Mouse (Mus musculus) hindbrain, postnatal 0 days (tissue): ENCODE measurements around the gene Olfr194. TPM values are rescaled to one million over a fixed set of nuclear protein-coding genes. Genes with fewer than 3 reads are reported as not detected.
"Not testable (repeated sequence)": the region's sequence is repeated elsewhere in the genome, so short reads cannot be mapped to it uniquely, and the experiment has no call there.

ENCODE experiments used
- ATAC-seq: fragments of 200-750 bp; cut with Nextera tagmentation; 2 replicates; pipeline ENCODE4 v1.8.0; 2017; ENCODE audit warnings: mild to moderate bottlenecking, moderate TSS enrichment, moderate library complexity
- DNase-seq: peaks from one replicate; pipeline ENCODE4 v3.0.0-alpha.2; 2015; ENCODE audit warnings: low spot score
- H3K27ac ChIP-seq: fragments of 300-500 bp; sonication (generic); 2 replicates; pipeline ENCODE4 v1.5.1; 2014; ENCODE audit warnings: mild to moderate bottlenecking
- H3K27me3 ChIP-seq: fragments of 300-500 bp; sonication (generic); 2 replicates; pipeline ENCODE4 v1.6.1; 2014; ENCODE audit warnings: low read length, mixed read lengths; ENCODE audit not compliant: insufficient read depth
- H3K36me3 ChIP-seq: fragments of 300-500 bp; sonication (generic); 2 replicates; pipeline ENCODE4 v1.6.1; 2014; ENCODE audit warnings: low read length, mixed read lengths; ENCODE audit not compliant: insufficient read depth
- H3K4me1 ChIP-seq: fragments of 300-500 bp; sonication (generic); 2 replicates; pipeline ENCODE4 v1.6.1; 2014; ENCODE audit warnings: antibody characterized with exemption, low read length, mixed read lengths; ENCODE audit not compliant: insufficient read depth
- H3K4me2 ChIP-seq: fragments of 300-500 bp; sonication (generic); 2 replicates; pipeline ENCODE4 v1.6.1; 2014; ENCODE audit warnings: low read depth, mild to moderate bottlenecking, low read length, moderate library complexity, mixed read lengths
- H3K4me3 ChIP-seq: fragments of 300-500 bp; sonication (generic); 2 replicates; pipeline ENCODE4 v1.5.1; 2014; ENCODE audit warnings: low read length
- H3K9ac ChIP-seq: fragments of 300-500 bp; sonication (generic); replicated peaks from 2 replicates; pipeline ENCODE4 v1.6.1; 2014; ENCODE audit warnings: mild to moderate bottlenecking, low read length, moderate library complexity, mixed read lengths
- H3K9me3 ChIP-seq: fragments of 300-500 bp; sonication (generic); 2 replicates; pipeline ENCODE4 v1.6.1; 2016; ENCODE audit warnings: low read length, mixed read lengths
- CTCF ChIP-seq: IDR thresholded peaks from 2 replicates; pipeline ENCODE4 v1.5.1; 2016; ENCODE audit warnings: antibody characterized with exemption, control low read depth, low read depth
- WGBS: fragments of 180-500 bp; shearing (Covaris S2); extraction: QIAGEN DNeasy Blood & Tissue Kit; methylation state at CpG from one replicate; pipeline ENCODE4 v1.1.7; 2014; 5-methylcytosine and 5-hydroxymethylcytosine counted together
- polyA plus RNA-seq: library from polyadenylated mRNA; unstranded; fragments of >200 nt; fragmentation: Nextera tagmentation; extraction: Ambion mirVana; gene quantifications from 2 replicates; pipeline ENCODE4 v1.2.1, GENCODE M21; 2015
- total RNA-seq: library from RNA; depleted of rRNA; stranded (reverse); fragments of >200 nt; gene quantifications from 2 replicates; pipeline ENCODE4 v1.2.3, GENCODE M21; 2014; rRNA removed

The Olfr194 gene
- total and polyA plus RNA-seq, 2 experiments from 2014 or later, result not detected

- no peaks in the 10 kb centered on the region for H3K27me3 ChIP-seq
- WGBS, result 86% methylated on average over 2 of the region's 2 CpGs
- no peaks in the 10 kb centered on the region for H3K4me1 ChIP-seq
- H3K36me3 ChIP-seq, result no peaks in the 10 kb centered on the region
- no peak overlapping the region for H3K4me3 ChIP-seq
- no peak overlapping the region for H3K9ac ChIP-seq
- no peak for TF ChIP-seq CTCF
- DNase-seq (no peak), ATAC-seq (no peak)
- H3K4me2 ChIP-seq, result no peak overlapping the region
- H3K27ac ChIP-seq, result no peak overlapping the region
- H3K9me3 ChIP-seq, result no peaks in the 10 kb centered on the region
These were observed 15.6 kb downstream of the Olfr194 start for GRCm38 (mm10) chr16:59105312-59105711.

DNA sequence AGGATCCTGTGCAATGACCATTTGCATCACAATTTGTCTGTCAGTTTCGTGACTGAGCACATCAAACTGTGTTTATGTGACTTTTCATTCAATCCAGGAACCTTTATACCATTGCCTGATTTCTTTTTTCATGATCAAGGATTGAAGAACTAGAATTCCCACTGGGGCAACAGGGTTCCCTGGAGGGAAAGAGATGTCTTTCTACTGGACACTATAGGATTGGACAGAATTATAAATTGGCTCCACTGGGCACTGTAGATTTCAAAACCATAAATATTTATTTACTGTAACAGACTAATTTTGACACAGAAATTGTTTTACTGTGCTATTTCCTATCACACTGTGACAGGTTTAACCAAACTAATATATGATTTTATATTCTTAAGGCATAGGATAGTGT is 31.1 kb downstream of the Olfr194 start, which contains the start of gene Olfr191:
Gene Olfr191 (minus strand): TSS at position 101 of the 400 bp plus-strand sequence.
- H3K4me3 ChIP-seq, H3K4me2 ChIP-seq, H3K36me3 ChIP-seq, DNase-seq, H3K9ac ChIP-seq, H3K9me3 ChIP-seq, H3K27me3 ChIP-seq, H3K27ac ChIP-seq, ATAC-seq, H3K4me1 ChIP-seq: not testable (repeated sequence)
- WGBS, result 39% methylated on average over 1 of the region's 1 CpGs

DNA sequence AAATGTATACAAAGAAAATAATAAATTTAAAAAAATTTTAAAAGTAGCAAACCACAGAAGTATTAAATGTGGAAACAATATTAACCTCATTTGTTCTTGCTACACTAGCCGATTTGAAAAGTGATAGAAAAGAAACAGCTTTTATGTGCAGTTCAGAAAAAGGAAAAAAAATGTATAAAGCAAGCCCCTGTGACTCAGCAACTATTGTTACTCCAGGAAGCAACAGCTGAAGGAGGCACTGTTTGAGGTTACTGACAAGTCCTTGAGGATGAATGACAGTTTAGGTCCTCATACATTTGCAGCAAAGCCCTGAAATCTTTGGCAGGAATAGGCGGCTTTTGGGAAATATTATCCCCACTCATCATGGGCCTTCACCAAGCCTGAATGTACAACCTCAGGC is 39.8 kb downstream of the Olfr194 start:
- DNase-seq, ATAC-seq, H3K4me3 ChIP-seq: not testable (repeated sequence)

DNA sequence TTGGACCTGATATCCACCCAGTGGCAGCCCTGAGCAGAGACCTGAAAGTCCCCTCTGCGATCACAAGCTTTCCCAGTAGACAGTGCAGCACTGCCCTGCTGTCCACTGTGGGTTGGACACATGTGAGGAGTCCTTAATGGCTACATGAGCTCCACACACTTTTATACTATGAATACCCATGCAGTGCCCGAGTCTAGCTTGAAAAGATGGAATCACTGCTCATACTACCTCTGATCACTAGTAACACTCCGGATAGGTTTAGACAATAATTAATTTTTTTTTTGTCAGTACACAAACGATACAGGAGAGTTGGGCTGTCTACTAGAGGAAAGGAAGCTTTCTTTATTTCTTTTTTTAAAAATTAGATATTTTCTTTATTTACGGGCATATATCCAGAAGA is 43.0 kb downstream of the Olfr194 start, which contains the start of gene Olfr190:
Gene Olfr190 (minus strand): TSS at position 101 of the 400 bp plus-strand sequence.
- Histone ChIP-seq H3K36me3 (no peaks in the 10 kb centered on the region), H3K27me3 (no peaks in the 10 kb centered on the region), H3K9me3 (no peaks in the 10 kb centered on the region), H3K4me3 (no peak within 1 kb of the TSS), H3K9ac (no peak within 1 kb of the TSS), H3K27ac (no peak within 1 kb of the TSS), H3K4me1 (no peaks in the 10 kb centered on the region), H3K4me2 (no peak within 1 kb of the TSS)
- WGBS, result 90% methylated on average over 5 of the region's 5 CpGs
- ATAC-seq (no peak), DNase-seq (no peak)
- no peak for TF ChIP-seq CTCF

More for the DNA sequence above, 39.8 kb downstream of the Olfr194 start:
- H3K9me3 ChIP-seq, H3K36me3 ChIP-seq, H3K9ac ChIP-seq, H3K4me1 ChIP-seq, H3K27ac ChIP-seq, H3K27me3 ChIP-seq, H3K4me2 ChIP-seq: not testable (repeated sequence)
- WGBS, result 77% methylated on average over 2 of the region's 2 CpGs

- Histone ChIP-seq H3K4me1 (no peaks in the 10 kb centered on the region), H3K27ac (no peak overlapping the region), H3K36me3 (no peaks in the 10 kb centered on the region), H3K27me3 (no peaks in the 10 kb centered on the region), H3K4me3 (no peak overlapping the region), H3K9me3 (no peaks in the 10 kb centered on the region), H3K9ac (no peak overlapping the region), H3K4me2 (no peak overlapping the region)
- WGBS, result 93% methylated on average over 1 of the region's 1 CpGs
- DNase-seq, result no peak
- no peak for ATAC-seq
- no peak for TF ChIP-seq CTCF
These were observed 47.3 kb downstream of the Olfr194 start for GRCm38 (mm10) chr16:59073520-59073919.

- DNase-seq (no peak), ATAC-seq (no peak)
- no peak overlapping the region for H3K27ac ChIP-seq
- no peaks in the 10 kb centered on the region for H3K27me3 ChIP-seq
- no peak overlapping the region for H3K4me2 ChIP-seq
- TF ChIP-seq CTCF, result no peak
- no peaks in the 10 kb centered on the region for H3K36me3 ChIP-seq
- no peak overlapping the region for H3K9ac ChIP-seq
- H3K9me3 ChIP-seq, result no peaks in the 10 kb centered on the region
- no peaks in the 10 kb centered on the region for H3K4me1 ChIP-seq
- H3K4me3 ChIP-seq, result no peak overlapping the region
These were observed 49.1 kb downstream of the Olfr194 start for GRCm38 (mm10) chr16:59071755-59072154.

Other genes with a start within 250 kb of the Olfr194 start
- not detected in 2 replicates for gene Olfr177, start 246.3 kb downstream of the Olfr194 start, total RNA-seq
- not detected in 2 replicates for gene Olfr177, start 246.3 kb downstream of the Olfr194 start, polyA plus RNA-seq
- not detected in 2 replicates for gene Olfr178, start 229.0 kb downstream of the Olfr194 start, total RNA-seq
- not detected in 2 replicates for gene Olfr178, start 229.0 kb downstream of the Olfr194 start, polyA plus RNA-seq
- not detected in 2 replicates for gene Olfr181, start 192.3 kb downstream of the Olfr194 start, total RNA-seq
- gene Olfr181, start 192.3 kb downstream of the Olfr194 start, polyA plus RNA-seq, result not detected in 2 replicates
- not detected in 2 replicates for gene Olfr180, start 191.7 kb downstream of the Olfr194 start, total RNA-seq
- not detected in 2 replicates for gene Olfr180, start 191.7 kb downstream of the Olfr194 start, polyA plus RNA-seq
- gene Olfr183, start 125.7 kb downstream of the Olfr194 start, total RNA-seq, result not detected in 2 replicates
- gene Olfr183, start 125.7 kb downstream of the Olfr194 start, polyA plus RNA-seq, result not detected in 2 replicates
- not detected in 2 replicates for gene Olfr186, start 90.8 kb downstream of the Olfr194 start, total RNA-seq
- gene Olfr186, start 90.8 kb downstream of the Olfr194 start, polyA plus RNA-seq, result not detected in 2 replicates
- gene Olfr187, start 81.3 kb downstream of the Olfr194 start, total RNA-seq, result not detected in 2 replicates
- not detected in 2 replicates for gene Olfr187, start 81.3 kb downstream of the Olfr194 start, polyA plus RNA-seq
- gene Olfr190, start 43.1 kb downstream of the Olfr194 start, total RNA-seq, result not detected in 2 replicates
- not detected in 2 replicates for gene Olfr190, start 43.1 kb downstream of the Olfr194 start, polyA plus RNA-seq
- not detected in 2 replicates for gene Olfr191, start 31.2 kb downstream of the Olfr194 start, total RNA-seq
- gene Olfr191, start 31.2 kb downstream of the Olfr194 start, polyA plus RNA-seq, result not detected in 2 replicates
- gene Olfr193, start 9.2 kb downstream of the Olfr194 start, total RNA-seq, result not detected in 2 replicates
- gene Olfr193, start 9.2 kb downstream of the Olfr194 start, polyA plus RNA-seq, result not detected in 2 replicates
- gene Olfr195, start 26.0 kb upstream of the Olfr194 start, total RNA-seq, result not detected in 2 replicates
- not detected in 2 replicates for gene Olfr195, start 26.0 kb upstream of the Olfr194 start, polyA plus RNA-seq
- not detected in 2 replicates for gene Olfr196, start 49.4 kb upstream of the Olfr194 start, total RNA-seq
- not detected in 2 replicates for gene Olfr196, start 49.4 kb upstream of the Olfr194 start, polyA plus RNA-seq
- not detected in 2 replicates for gene Olfr198, start 82.5 kb upstream of the Olfr194 start, total RNA-seq
- gene Olfr198, start 82.5 kb upstream of the Olfr194 start, polyA plus RNA-seq, result not detected in 2 replicates
- not detected in 2 replicates for gene Olfr199, start 98.7 kb upstream of the Olfr194 start, total RNA-seq
- gene Olfr199, start 98.7 kb upstream of the Olfr194 start, polyA plus RNA-seq, result not detected in 2 replicates
- gene Olfr201, start 151.6 kb upstream of the Olfr194 start, total RNA-seq, result not detected in 2 replicates
- gene Olfr201, start 151.6 kb upstream of the Olfr194 start, polyA plus RNA-seq, result not detected in 2 replicates
- gene Olfr202, start 165.7 kb upstream of the Olfr194 start, total RNA-seq, result not detected in 2 replicates
- not detected in 2 replicates for gene Olfr202, start 165.7 kb upstream of the Olfr194 start, polyA plus RNA-seq
- gene Olfr203, start 177.8 kb upstream of the Olfr194 start, total RNA-seq, result not detected in 2 replicates
- gene Olfr203, start 177.8 kb upstream of the Olfr194 start, polyA plus RNA-seq, result not detected in 2 replicates
- not detected in 2 replicates for gene Olfr204, start 197.2 kb upstream of the Olfr194 start, total RNA-seq
- gene Olfr204, start 197.2 kb upstream of the Olfr194 start, polyA plus RNA-seq, result not detected in 2 replicates
- not detected in 2 replicates for gene Olfr205, start 210.1 kb upstream of the Olfr194 start, total RNA-seq
- not detected in 2 replicates for gene Olfr205, start 210.1 kb upstream of the Olfr194 start, polyA plus RNA-seq
- gene Olfr206, start 228.2 kb upstream of the Olfr194 start, total RNA-seq, result not detected in 2 replicates
- gene Olfr206, start 228.2 kb upstream of the Olfr194 start, polyA plus RNA-seq, result not detected in 2 replicates
- not detected in 2 replicates for gene Olfr209, start 242.9 kb upstream of the Olfr194 start, total RNA-seq
- not detected in 2 replicates for gene Olfr209, start 242.9 kb upstream of the Olfr194 start, polyA plus RNA-seq